Mouse (Mus musculus) hindbrain, embryonic 13.5 days (tissue): ENCODE results near the gene Tnnt1. TPM values are rescaled to one million over a fixed set of nuclear protein-coding genes. Genes with fewer than 3 reads are reported as not detected.

Source experiments
- ATAC-seq: fragments of 200-750 bp; cut with Nextera tagmentation; 2 replicates; pipeline ENCODE4 v1.8.0; 2017; ENCODE audit warnings: moderate TSS enrichment; ENCODE audit not compliant: low FRiP score
- H3K27ac ChIP-seq: fragments of 300-500 bp; sonication (generic); 2 replicates; pipeline ENCODE4 v1.5.1; 2015; ENCODE audit warnings: inconsistent platforms, mild to moderate bottlenecking, moderate library complexity
- H3K27me3 ChIP-seq: fragments of 300-500 bp; sonication (generic); 2 replicates; pipeline ENCODE4 v1.6.1; 2015; ENCODE audit warnings: mild to moderate bottlenecking, inconsistent platforms
- H3K36me3 ChIP-seq: fragments of 300-500 bp; sonication (generic); 2 replicates; pipeline ENCODE4 v1.6.1; 2015; ENCODE audit warnings: mild to moderate bottlenecking, inconsistent platforms
- H3K4me1 ChIP-seq: fragments of 300-500 bp; sonication (generic); replicated peaks from 2 replicates; pipeline ENCODE4 v1.6.1; 2015; ENCODE audit warnings: inconsistent platforms
- H3K4me2 ChIP-seq: fragments of 300-500 bp; sonication (generic); 2 replicates; pipeline ENCODE4 v1.6.1; 2015; ENCODE audit warnings: inconsistent platforms, mild to moderate bottlenecking, moderate library complexity
- H3K4me3 ChIP-seq: fragments of 300-500 bp; sonication (generic); 2 replicates; pipeline ENCODE4 v1.5.1; 2015; ENCODE audit warnings: mild to moderate bottlenecking, inconsistent platforms
- H3K9ac ChIP-seq: fragments of 300-500 bp; sonication (generic); 2 replicates; pipeline ENCODE4 v1.6.1; 2015; ENCODE audit warnings: mild to moderate bottlenecking, inconsistent platforms
- H3K9me3 ChIP-seq: fragments of 300-500 bp; sonication (generic); 2 replicates; pipeline ENCODE4 v1.6.1; 2016; ENCODE audit warnings: inconsistent platforms
- WGBS: fragments of 180-500 bp; shearing (Covaris S2); methylation state at CpG from one replicate; pipeline ENCODE4 v1.1.7; 2015; 5-methylcytosine and 5-hydroxymethylcytosine counted together
- polyA plus RNA-seq: library from polyadenylated mRNA; unstranded; fragments of >200 nt; fragmentation: Nextera tagmentation; extraction: Ambion mirVana; gene quantifications from 2 replicates; pipeline ENCODE4 v1.2.1, GENCODE M21; 2015

The Tnnt1 gene
- polyA plus RNA-seq, 1 experiment from 2014 or later, result 7.5 TPM

DNA sequence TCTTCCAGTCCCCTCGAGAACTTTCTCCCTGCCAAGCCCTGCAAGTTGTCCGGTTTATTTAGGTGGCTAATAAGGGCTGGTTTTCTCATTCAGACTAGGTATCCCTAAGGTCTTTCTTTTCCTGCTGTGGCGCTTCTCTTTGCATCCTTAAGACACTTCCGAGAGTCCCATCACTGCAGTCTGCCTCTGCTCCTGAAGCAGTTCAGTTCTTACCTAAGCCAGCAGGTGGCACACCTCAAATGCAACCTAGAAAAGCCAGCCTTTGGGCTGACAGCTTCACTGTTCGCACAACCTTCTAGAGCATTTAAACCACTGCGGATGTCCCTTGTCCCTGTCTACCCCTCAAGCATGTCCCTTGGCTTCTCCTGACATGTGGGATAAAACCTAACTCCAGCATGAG is 36.5 kb downstream of the Tnnt1 start:
- Histone ChIP-seq H3K9ac (0 out of 2 replicates have a peak overlapping the region, but pooled peaks have one; percentile 8), H3K36me3 (peaks cover 44% of the 10 kb centered on the region), H3K4me3 (no peak overlapping the region), H3K27me3 (peaks cover 30% of the 10 kb centered on the region), H3K27ac (no peak overlapping the region), H3K9me3 (no peaks in the 10 kb centered on the region), H3K4me2 (no peak overlapping the region), H3K4me1 (peaks cover 21% of the 10 kb centered on the region)
- 26% methylated on average over 6 of the region's 6 CpGs for WGBS
- ATAC-seq, result no peak

DNA sequence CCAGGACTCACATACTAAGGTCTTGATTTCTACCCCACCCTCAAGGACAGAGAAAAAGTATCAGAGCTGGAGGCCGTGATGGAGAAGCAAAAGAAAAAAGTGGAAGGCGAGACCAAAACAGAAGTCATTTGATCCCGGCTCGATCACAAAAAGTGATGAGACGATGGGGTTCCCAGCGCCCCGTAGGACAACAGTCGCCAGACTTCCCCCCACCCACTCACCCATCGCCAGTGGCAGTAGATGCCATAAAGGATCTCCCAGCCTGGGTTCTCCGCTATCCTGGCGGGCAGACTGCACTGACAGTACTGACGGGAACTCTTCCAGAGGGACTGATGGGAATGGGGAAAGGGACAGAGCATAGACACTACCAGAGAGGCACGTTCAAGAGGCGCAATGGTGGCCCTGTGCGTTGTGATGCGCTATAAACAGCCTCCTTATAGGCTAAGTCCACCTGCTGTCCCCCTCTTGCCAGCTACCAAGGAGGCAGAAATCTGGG is 37.3 kb downstream of the Tnnt1 start:
- Histone ChIP-seq H3K9ac (peak overlapping the region; percentile 71), H3K9me3 (no peaks in the 10 kb centered on the region), H3K27ac (peak overlapping the region; percentile 66), H3K4me3 (peak overlapping the region; percentile 45), H3K27me3 (peaks cover 38% of the 10 kb centered on the region), H3K4me1 (peaks cover 21% of the 10 kb centered on the region), H3K36me3 (peaks cover 36% of the 10 kb centered on the region), H3K4me2 (peak overlapping the region; percentile 87)
- WGBS, result 2% methylated on average over 16 of the region's 16 CpGs
- peak; percentile 22 for ATAC-seq

DNA sequence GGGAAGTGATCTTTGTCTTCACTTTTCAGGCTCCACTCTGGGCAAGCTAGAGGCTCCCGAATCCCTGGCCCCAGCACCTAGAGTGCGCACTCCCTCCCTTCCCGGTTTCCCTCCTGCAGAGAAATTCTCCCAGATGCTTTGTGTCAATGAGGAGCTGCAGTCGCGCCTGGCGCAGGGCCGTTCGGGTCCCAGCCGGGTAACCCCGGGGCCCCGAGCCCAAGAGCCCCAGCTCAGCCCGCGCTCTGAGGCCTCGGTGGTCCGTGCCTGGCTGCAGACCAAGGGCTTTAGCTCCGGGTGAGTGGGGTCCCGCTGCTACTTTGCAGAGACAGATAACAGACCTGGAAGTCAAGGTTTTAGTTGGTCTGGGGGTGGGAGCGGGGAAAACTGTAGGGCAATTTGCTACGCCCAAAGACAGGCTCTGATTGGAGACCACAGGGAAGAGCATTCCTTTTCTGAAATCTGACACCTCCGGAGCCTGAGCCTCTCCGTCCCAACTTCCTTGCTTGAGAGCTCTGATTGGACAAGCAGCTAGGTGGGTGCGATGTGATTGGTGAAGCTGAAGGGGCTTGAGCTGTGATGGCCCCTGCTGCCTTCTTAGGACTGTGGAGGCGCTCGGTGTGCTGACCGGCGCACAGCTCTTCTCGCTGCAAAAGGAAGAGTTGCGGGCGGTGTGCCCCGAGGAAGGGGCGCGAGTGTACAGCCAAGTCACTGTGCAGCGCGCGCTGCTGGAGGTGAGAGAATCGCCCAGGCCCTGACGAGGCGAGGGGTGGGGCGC is 38.0 kb downstream of the Tnnt1 start:
- peak; percentile 93 for ATAC-seq
- Histone ChIP-seq H3K27me3 (peaks cover 44% of the 10 kb centered on the region), H3K36me3 (peaks cover 30% of the 10 kb centered on the region), H3K4me1 (peaks cover 21% of the 10 kb centered on the region), H3K4me2 (peak overlapping the region; percentile 87), H3K9me3 (no peaks in the 10 kb centered on the region), H3K9ac (peak overlapping the region; percentile 71), H3K27ac (peak overlapping the region; percentile 69), H3K4me3 (peak overlapping the region; percentile 45)
- WGBS, result under 1% methylated on average over 39 of the region's 39 CpGs

- H3K9me3 ChIP-seq, result no peaks in the 10 kb centered on the region
- no peak overlapping the region for H3K4me2 ChIP-seq
- 5% methylated on average over 17 of the region's 19 CpGs for WGBS
- no peak overlapping the region for H3K4me3 ChIP-seq
- H3K27me3 ChIP-seq, result peaks cover 70% of the 10 kb centered on the region
- no peaks in the 10 kb centered on the region for H3K36me3 ChIP-seq
- ATAC-seq, result no peak
- peaks cover 29% of the 10 kb centered on the region for H3K4me1 ChIP-seq
- H3K27ac ChIP-seq, result no peak overlapping the region
- no peak overlapping the region for H3K9ac ChIP-seq
Observed at GRCm38 (mm10) chr7:4473940-4474339, 42.2 kb downstream of the Tnnt1 start.

- peak overlapping the region; percentile 46 for H3K4me3 ChIP-seq
- H3K9ac ChIP-seq, result peak overlapping the region; percentile 70
- no peaks in the 10 kb centered on the region for H3K9me3 ChIP-seq
- WGBS, result 1% methylated on average over 24 of the region's 24 CpGs
- ATAC-seq, result peak; percentile 81
- H3K4me2 ChIP-seq, result peak overlapping the region; percentile 70
- H3K27me3 ChIP-seq, result peaks cover 65% of the 10 kb centered on the region
- H3K4me1 ChIP-seq, result peaks cover 16% of the 10 kb centered on the region
- H3K27ac ChIP-seq, result no peak overlapping the region
- no peaks in the 10 kb centered on the region for H3K36me3 ChIP-seq
Observed at GRCm38 (mm10) chr7:4471179-4471555, 45.0 kb downstream of the Tnnt1 start.

GRCm38 (mm10) chr7:4470275-4471178 is 45.7 kb downstream of the Tnnt1 start:
- WGBS, result 2% methylated on average over 35 of the region's 35 CpGs
- peaks cover 60% of the 10 kb centered on the region for H3K27me3 ChIP-seq
- H3K27ac ChIP-seq, result 0 out of 2 replicates have a peak overlapping the region, but pooled peaks have one; percentile 1
- H3K9ac ChIP-seq, result peak overlapping the region; percentile 70
- H3K36me3 ChIP-seq, result no peaks in the 10 kb centered on the region
- peaks cover 16% of the 10 kb centered on the region for H3K4me1 ChIP-seq
- peak overlapping the region; percentile 70 for H3K4me2 ChIP-seq
- peak; percentile 55 for ATAC-seq
- H3K9me3 ChIP-seq, result no peaks in the 10 kb centered on the region
- H3K4me3 ChIP-seq, result peak overlapping the region; percentile 46

- Histone ChIP-seq H3K27ac (no peak overlapping the region; the same call in 1 of the 2 replicates), H3K9ac (no peak overlapping the region), H3K36me3 (no peaks in the 10 kb centered on the region), H3K27me3 (peaks cover 42% of the 10 kb centered on the region), H3K4me3 (no peak overlapping the region), H3K4me1 (peaks cover 16% of the 10 kb centered on the region), H3K4me2 (no peak overlapping the region), H3K9me3 (no peaks in the 10 kb centered on the region)
- ATAC-seq, result no peak
- 72% methylated on average over 3 of the region's 3 CpGs for WGBS
Observed at GRCm38 (mm10) chr7:4467801-4468200, 48.4 kb downstream of the Tnnt1 start.

- Histone ChIP-seq H3K4me2 (no peak overlapping the region), H3K9ac (no peak overlapping the region), H3K27me3 (peaks cover 18% of the 10 kb centered on the region; the same call in 1 of the 2 replicates), H3K36me3 (no peaks in the 10 kb centered on the region), H3K9me3 (no peaks in the 10 kb centered on the region), H3K4me1 (no peaks in the 10 kb centered on the region), H3K27ac (no peak overlapping the region), H3K4me3 (no peak overlapping the region)
- 20% methylated on average over 11 of the region's 12 CpGs for WGBS
- no peak for ATAC-seq
Observed at GRCm38 (mm10) chr7:4464194-4464824, 51.9 kb downstream of the Tnnt1 start.

DNA sequence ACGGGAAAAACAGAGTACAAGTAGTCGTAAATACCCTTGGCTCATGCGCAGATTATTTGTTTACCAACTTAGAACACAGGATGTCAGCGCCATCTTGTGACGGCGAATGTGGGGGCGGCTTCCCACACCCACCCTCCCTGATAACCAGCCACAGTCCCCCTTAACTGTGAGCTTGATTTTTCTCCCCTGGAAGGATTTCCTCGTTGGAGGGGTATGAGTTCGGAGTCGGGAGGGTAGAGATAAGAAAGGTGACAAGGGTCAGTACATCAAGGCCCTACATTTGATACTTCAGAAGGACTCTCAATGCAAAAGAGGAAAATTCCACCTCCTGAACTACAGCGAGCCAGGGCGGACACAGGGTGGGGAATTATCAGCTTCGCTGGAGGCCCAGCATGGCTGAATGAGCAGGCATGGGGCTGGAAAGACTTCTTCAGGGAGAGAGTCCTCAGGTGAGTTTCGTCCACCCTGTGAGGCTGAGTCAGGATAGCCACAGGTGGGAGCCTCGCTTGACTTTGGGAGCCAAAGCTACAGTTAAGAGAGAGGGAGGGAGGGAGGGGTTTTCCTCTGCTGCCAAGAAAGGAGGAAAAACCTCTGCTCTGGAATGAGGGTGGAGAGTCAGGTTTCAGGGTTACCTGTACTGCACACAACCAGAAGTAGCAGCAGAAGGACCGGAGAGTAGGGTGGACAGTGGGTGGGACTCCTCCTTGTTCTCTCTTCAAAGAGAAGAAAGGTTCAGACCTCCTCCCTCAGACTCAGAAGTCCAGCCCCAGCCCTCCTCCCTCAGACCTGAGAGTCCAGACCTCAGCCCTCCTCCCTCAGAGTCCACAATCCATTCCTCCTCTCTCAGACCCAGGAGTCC is 55.4 kb downstream of the Tnnt1 start, which contains the start of gene Eps8l1:
Gene Eps8l1 (plus strand): TSS at position 99 of the 859 bp plus-strand sequence.
- Histone ChIP-seq H3K27me3 (peaks cover 9% of the 10 kb centered on the region; the same call in 1 of the 2 replicates), H3K9me3 (no peaks in the 10 kb centered on the region), H3K9ac (peak within 1 kb of the TSS; percentile 24; the same call in 1 of the 2 replicates), H3K4me1 (no peaks in the 10 kb centered on the region), H3K4me2 (peak within 1 kb of the TSS; percentile 44), H3K4me3 (peak within 1 kb of the TSS; percentile 22; the same call in 1 of the 2 replicates), H3K27ac (no peak within 1 kb of the TSS), H3K36me3 (no peaks in the 10 kb centered on the region)
- peak; percentile 66 for ATAC-seq
- 76% methylated on average over 13 of the region's 16 CpGs for WGBS
